Mouse (Mus musculus) heart, embryonic 11.5 days (tissue): Measurements from ENCODE around the gene Vps53. TPM values are rescaled to one million over a fixed set of nuclear protein-coding genes. Genes with fewer than 3 reads are reported as not detected.

Experiments
- ATAC-seq: fragments of 200-750 bp; cut with Nextera tagmentation; replicated peaks from 2 replicates; pipeline ENCODE4 v1.8.0; 2017; ENCODE audit warnings: moderate library complexity; ENCODE audit not compliant: insufficient number of reproducible peaks, low FRiP score, low TSS enrichment
- H3K27ac ChIP-seq: fragments of 300-500 bp; sonication (generic); 2 replicates; pipeline ENCODE4 v1.5.1; 2014; ENCODE audit warnings: mild to moderate bottlenecking, low read depth, low read length
- H3K27me3 ChIP-seq: fragments of 300-500 bp; sonication (generic); 2 replicates; pipeline ENCODE4 v1.6.1; 2014; ENCODE audit warnings: mild to moderate bottlenecking, low read length, mixed read lengths; ENCODE audit not compliant: control insufficient read depth, insufficient read depth
- H3K36me3 ChIP-seq: fragments of 300-500 bp; sonication (generic); 2 replicates; pipeline ENCODE4 v1.6.1; 2014; ENCODE audit warnings: mild to moderate bottlenecking, low read length, moderate library complexity, mixed read lengths; ENCODE audit not compliant: control insufficient read depth, insufficient read depth
- H3K4me1 ChIP-seq: fragments of 300-500 bp; sonication (generic); 2 replicates; pipeline ENCODE4 v1.6.1; 2014; ENCODE audit warnings: low read length; ENCODE audit not compliant: control insufficient read depth, insufficient read depth
- H3K4me2 ChIP-seq: fragments of 300-500 bp; sonication (generic); 2 replicates; pipeline ENCODE4 v1.6.1; 2014; ENCODE audit warnings: mild to moderate bottlenecking, moderate library complexity
- H3K4me3 ChIP-seq: fragments of 300-500 bp; sonication (generic); 2 replicates; pipeline ENCODE4 v1.5.1; 2014; ENCODE audit warnings: low read depth, low read length
- H3K9ac ChIP-seq: fragments of 300-500 bp; sonication (generic); 2 replicates; pipeline ENCODE4 v1.6.1; 2014; ENCODE audit warnings: mild to moderate bottlenecking, low read depth, low read length, moderate library complexity
- H3K9me3 ChIP-seq: fragments of 300-500 bp; sonication (generic); replicated peaks from 2 replicates; pipeline ENCODE4 v1.6.1; 2016; ENCODE audit warnings: low read length; ENCODE audit not compliant: control insufficient read depth
- WGBS: fragments of 180-500 bp; shearing (Covaris S2); extraction: QIAGEN DNeasy Blood & Tissue Kit; methylation state at CpG from one replicate; pipeline ENCODE4 v1.1.7; 2014; ENCODE audit not compliant: insufficient replicate concordance; 5-methylcytosine and 5-hydroxymethylcytosine counted together
- polyA plus RNA-seq: library from polyadenylated mRNA; unstranded; fragments of >200 nt; fragmentation: Nextera tagmentation; extraction: Ambion mirVana; gene quantifications from 2 replicates; pipeline ENCODE4 v1.2.1, GENCODE M21; 2014

The Vps53 gene
- polyA plus RNA-seq, 1 experiment from 2014 or later, result 33.7 TPM

DNA sequence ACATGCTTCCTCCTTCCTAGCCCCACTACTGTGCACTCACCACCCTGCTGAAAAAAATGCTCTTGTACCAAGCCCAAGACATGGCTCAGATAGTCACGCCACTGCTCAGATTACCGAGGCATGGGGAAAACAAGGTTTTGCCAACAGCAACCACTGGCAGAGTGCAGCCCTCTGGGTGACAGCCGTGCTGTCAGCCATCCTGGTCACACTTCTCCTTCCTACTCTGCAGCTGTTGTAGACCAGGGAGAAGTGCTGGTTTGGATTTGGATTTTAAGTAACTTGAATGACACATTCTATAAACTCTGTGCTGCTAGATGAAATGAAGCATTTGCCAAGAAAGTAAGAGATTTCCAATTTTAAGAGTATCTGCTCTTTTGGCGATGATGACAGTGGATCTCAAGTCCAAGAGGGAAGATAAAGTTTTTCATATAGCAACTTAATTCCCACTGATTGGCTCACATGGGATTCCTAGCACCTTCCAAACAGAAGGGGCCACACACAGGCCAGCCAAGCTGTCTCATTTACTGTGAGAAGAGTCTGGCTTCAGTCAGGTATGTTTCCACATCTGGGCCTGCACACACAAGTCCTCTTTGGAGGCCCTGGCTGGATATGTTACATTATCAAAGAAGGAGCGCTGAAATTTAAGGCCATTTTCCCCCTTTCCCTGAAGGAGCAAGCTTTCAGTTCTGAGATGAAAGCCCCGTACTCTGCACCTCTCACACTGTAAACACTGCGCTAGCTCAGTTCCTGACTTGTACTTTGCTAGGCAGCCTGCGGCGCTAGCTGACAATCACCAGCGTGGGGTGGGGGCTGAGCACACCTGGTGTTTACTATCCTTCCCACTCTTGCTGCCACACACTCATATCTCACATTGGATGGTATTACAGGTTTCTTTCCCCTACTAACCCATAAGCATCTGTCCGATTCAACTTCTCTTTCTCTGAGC lies 72.6 kb downstream of the Vps53 start:
- no peak overlapping the region for H3K27ac ChIP-seq
- no peak overlapping the region for H3K4me3 ChIP-seq
- H3K36me3 ChIP-seq, result no peaks in the 10 kb centered on the region; the same call in 1 of the 2 replicates
- H3K4me1 ChIP-seq, result no peaks in the 10 kb centered on the region
- 77% methylated on average over 11 of the region's 11 CpGs for WGBS
- H3K9ac ChIP-seq, result no peak overlapping the region
- no peak overlapping the region for H3K4me2 ChIP-seq
- no peaks in the 10 kb centered on the region for H3K9me3 ChIP-seq
- no peaks in the 10 kb centered on the region for H3K27me3 ChIP-seq
- no peak for ATAC-seq

GRCm38 (mm10) chr11:76101154-76101553 lies 78.3 kb downstream of the Vps53 start:
- H3K4me1 ChIP-seq, result peaks cover 7% of the 10 kb centered on the region; the same call in 1 of the 2 replicates
- no peak for ATAC-seq
- no peaks in the 10 kb centered on the region for H3K9me3 ChIP-seq
- no peak overlapping the region for H3K4me2 ChIP-seq
- H3K9ac ChIP-seq, result no peak overlapping the region
- no peaks in the 10 kb centered on the region for H3K36me3 ChIP-seq
- no peak overlapping the region for H3K4me3 ChIP-seq
- no peaks in the 10 kb centered on the region for H3K27me3 ChIP-seq
- H3K27ac ChIP-seq, result no peak overlapping the region

DNA sequence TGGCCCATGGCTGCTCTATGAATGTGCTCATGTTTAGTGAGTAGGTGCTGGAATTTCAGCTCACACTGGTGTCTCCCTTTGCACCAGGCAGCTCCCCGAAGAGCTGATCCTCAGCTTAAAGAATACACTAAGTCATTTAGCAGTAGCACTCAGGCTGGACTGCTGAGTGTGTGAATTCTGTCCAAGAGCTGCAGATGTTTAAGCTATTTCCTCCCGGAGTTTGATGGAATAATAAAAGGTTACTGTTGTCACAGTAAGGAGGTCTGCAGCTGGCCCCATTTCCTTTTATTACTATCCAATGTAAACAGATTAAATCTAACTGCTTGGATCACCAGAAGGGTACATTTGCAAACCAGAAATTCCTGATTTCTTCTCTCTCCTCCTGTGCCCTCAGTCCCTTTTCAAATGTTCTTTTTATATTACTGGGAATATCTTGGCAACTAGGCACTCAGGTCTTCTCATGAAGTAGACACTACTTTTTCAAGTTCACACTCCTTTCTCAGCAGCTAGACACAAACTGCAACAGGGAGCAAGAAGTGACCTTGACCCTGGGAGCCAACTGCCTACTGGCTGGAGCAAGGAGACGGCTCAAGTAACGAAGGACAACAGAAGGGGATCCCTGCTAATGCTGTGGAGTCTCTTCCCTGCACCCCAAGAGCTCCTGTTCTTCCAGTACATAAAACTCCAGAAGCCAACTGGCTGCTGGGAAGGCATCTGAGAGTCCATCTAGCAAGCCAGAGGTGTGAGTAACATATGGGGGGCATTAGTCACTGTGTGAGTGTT lies 80.1 kb downstream of the Vps53 start:
- Histone ChIP-seq H3K4me3 (no peak overlapping the region), H3K4me2 (no peak overlapping the region), H3K4me1 (peaks cover 7% of the 10 kb centered on the region; the same call in 1 of the 2 replicates), H3K9me3 (no peaks in the 10 kb centered on the region), H3K36me3 (no peaks in the 10 kb centered on the region), H3K9ac (no peak overlapping the region), H3K27ac (no peak overlapping the region), H3K27me3 (no peaks in the 10 kb centered on the region)
- 59% methylated on average over 4 of the region's 4 CpGs for WGBS
- no peak for ATAC-seq

DNA sequence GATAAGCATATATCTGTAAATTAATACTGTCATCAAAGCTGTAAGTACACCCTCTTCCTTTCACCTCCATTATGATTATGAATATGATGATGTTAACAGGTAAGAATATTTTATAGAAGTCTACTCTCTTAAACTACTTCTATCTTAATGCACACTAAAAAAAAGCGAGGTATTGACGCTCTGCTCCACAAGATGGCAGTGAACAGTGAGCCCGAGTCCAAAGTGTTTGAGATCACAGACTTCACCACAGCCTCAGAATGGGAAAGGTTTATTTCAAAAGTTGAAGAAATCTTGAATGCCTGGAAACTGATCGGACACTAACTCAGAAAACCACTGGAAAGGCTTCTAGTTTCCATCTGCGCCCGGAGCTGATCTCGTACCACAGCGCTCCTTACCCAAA lies 85.8 kb downstream of the Vps53 start:
- H3K9ac ChIP-seq, result no peak overlapping the region
- ATAC-seq, result no peak
- no peaks in the 10 kb centered on the region for H3K9me3 ChIP-seq
- H3K36me3 ChIP-seq, result no peaks in the 10 kb centered on the region; the same call in 1 of the 2 replicates
- no peak overlapping the region for H3K4me3 ChIP-seq
- no peaks in the 10 kb centered on the region for H3K4me1 ChIP-seq
- no peak overlapping the region for H3K27ac ChIP-seq
- no peak overlapping the region for H3K4me2 ChIP-seq
- no peaks in the 10 kb centered on the region for H3K27me3 ChIP-seq
- WGBS, result 85% methylated on average over 8 of the region's 8 CpGs

- no peak overlapping the region for H3K9ac ChIP-seq
- H3K4me1 ChIP-seq, result no peaks in the 10 kb centered on the region
- H3K27ac ChIP-seq, result no peak overlapping the region
- H3K4me2 ChIP-seq, result no peak overlapping the region
- no peak overlapping the region for H3K4me3 ChIP-seq
- no peaks in the 10 kb centered on the region for H3K27me3 ChIP-seq
- H3K36me3 ChIP-seq, result peaks cover 2% of the 10 kb centered on the region
- WGBS, result 83% methylated on average over 6 of the region's 6 CpGs
- no peaks in the 10 kb centered on the region for H3K9me3 ChIP-seq
- ATAC-seq, result no peak
Observed at GRCm38 (mm10) chr11:76089776-76090175, 89.7 kb downstream of the Vps53 start.

DNA sequence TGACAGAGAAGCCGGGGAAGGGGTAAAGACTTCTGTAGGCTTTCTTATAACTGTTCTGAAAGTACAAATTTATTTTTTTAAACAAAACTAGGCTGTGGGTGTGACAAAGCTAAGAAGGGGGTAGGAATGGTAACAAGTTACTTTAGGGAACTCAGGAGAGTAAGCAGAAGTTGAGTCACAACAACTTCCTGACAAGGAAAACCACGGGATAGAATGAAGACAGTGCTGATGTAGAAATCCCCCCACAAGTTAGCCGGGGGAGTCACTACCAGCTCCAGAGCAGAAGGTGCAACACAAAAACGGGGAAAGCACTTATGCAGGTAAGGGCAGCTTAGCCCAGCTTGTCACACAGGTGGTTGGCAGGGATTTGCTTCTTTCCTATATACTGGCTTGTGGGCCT lies 90.9 kb downstream of the Vps53 start:
- WGBS, result 82% methylated on average over 4 of the region's 4 CpGs
- Histone ChIP-seq H3K4me3 (no peak overlapping the region), H3K9ac (no peak overlapping the region), H3K4me1 (no peaks in the 10 kb centered on the region), H3K27me3 (no peaks in the 10 kb centered on the region), H3K4me2 (no peak overlapping the region), H3K9me3 (no peaks in the 10 kb centered on the region), H3K27ac (no peak overlapping the region), H3K36me3 (peaks cover 2% of the 10 kb centered on the region)
- ATAC-seq, result no peak

DNA sequence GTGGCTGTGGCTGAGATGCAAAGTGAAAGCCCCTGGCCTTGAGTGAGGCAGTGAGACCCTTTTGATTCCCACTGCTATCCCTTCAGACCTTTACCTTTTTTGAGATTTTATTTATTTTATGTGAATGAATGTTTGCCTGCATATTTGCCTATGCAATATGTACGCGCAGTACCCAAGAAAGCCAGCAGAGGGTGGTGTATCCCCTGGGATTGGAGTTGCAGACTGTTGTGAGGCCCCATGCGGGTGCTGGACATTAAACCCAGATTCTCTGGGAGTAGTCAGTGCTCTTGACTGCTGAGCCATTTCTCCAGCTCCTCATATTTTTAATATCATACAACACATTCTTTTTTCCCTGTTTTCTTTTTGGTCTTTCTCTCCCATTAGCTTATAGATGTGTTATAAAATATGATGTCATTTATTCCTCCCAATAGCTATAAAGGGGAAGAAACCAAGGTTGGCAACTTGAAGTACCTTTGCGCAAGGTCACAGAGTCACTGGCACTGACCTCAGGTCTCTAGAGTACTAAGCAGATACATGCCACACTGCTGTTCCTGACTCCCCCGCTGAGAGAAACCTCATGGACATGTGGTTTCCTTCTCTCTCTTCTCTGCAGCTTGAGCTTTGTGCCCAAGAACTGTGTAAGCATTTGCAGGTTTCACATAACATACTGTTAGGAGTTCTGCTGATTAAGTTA lies 93.4 kb downstream of the Vps53 start:
- ATAC-seq, result no peak
- H3K9me3 ChIP-seq, result no peaks in the 10 kb centered on the region
- H3K9ac ChIP-seq, result no peak overlapping the region
- no peaks in the 10 kb centered on the region for H3K4me1 ChIP-seq
- H3K27me3 ChIP-seq, result no peaks in the 10 kb centered on the region
- peaks cover 8% of the 10 kb centered on the region for H3K36me3 ChIP-seq
- no peak overlapping the region for H3K4me3 ChIP-seq
- 64% methylated on average over 5 of the region's 5 CpGs for WGBS
- H3K27ac ChIP-seq, result no peak overlapping the region
- H3K4me2 ChIP-seq, result no peak overlapping the region

- Histone ChIP-seq H3K27ac (no peak overlapping the region), H3K4me1 (no peaks in the 10 kb centered on the region), H3K4me3 (no peak overlapping the region), H3K36me3 (peaks cover 8% of the 10 kb centered on the region), H3K9ac (no peak overlapping the region), H3K27me3 (no peaks in the 10 kb centered on the region), H3K4me2 (no peak overlapping the region), H3K9me3 (no peaks in the 10 kb centered on the region)
- 88% methylated on average over 1 of the region's 1 CpGs for WGBS
- no peak for ATAC-seq
Observed at GRCm38 (mm10) chr11:76084943-76085342, 94.5 kb downstream of the Vps53 start.
